Mouse (Mus musculus): ENCODE measurements around the gene Trim13.
"Not testable (repeated sequence)": the region's sequence is repeated elsewhere in the genome, so short reads cannot be mapped to it uniquely, and the experiment has no call there.

The Trim13 gene

DNA sequence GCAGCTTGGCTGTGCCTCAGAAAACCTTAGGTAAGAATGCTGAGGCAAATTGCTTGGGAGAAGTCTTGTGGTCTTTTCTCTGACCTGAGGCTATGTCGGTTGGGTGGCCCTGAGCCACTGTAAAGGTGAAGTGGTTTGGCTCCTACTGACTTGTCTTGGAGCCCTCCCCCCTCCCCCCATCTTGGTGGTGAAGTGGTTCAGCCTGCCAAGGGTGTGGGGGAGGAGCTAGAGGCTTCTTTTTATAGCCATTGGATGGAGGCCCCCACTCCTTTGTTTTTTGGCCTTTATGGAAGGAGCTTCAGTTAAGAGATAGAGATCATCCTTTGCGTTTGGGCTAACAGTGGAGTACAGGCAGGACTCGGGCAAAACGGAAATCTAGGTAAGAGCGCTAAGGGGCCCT, at the start of gene Trim13:
Gene Trim13, plus strand, starts transcription at position 280 of the 400 bp plus-strand sequence.
- no peak for DNase-seq (ENCODE audit: low read depth, low spot score)

DNA sequence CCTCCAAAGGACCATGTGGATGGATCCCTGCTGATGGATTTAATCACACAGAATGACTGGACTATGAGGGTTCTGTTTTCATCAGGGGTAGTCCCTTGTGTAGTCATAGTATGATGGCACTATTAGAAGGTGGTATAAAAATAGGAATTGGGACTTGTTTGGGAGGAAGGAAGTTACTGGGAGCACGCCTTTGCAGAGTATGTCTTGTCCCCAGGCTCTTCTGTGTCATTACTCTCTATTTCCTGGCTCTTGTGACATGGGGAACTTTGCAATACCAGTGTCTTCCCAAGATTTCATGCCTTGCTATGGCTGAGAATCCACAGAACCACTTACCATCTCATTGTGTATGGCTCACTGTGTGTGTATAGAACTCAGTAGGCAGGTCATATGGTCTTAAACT, 49.4 kb upstream of the Trim13 start:
- no peak for DNase-seq (ENCODE audit: low read depth, low spot score)

DNA sequence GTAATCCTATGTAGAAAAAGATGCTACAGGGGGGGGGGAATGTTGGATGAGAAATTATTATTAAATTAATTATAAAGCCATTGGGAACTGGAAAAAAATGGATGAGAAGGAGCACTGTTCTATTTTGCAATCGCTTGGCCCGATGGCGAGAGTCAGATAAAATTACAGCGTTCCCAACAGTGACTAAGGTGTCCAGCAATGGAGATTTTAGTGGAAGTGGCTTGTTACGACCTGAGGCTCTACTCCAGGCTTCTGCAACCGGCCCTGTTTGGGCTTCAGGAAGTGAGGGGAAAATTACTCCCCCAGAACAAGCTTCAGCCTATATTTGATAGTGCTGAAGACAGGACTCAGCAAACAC, 42.1 kb upstream of the Trim13 start:
- no peak for DNase-seq (ENCODE audit: low read depth, low spot score)

DNA sequence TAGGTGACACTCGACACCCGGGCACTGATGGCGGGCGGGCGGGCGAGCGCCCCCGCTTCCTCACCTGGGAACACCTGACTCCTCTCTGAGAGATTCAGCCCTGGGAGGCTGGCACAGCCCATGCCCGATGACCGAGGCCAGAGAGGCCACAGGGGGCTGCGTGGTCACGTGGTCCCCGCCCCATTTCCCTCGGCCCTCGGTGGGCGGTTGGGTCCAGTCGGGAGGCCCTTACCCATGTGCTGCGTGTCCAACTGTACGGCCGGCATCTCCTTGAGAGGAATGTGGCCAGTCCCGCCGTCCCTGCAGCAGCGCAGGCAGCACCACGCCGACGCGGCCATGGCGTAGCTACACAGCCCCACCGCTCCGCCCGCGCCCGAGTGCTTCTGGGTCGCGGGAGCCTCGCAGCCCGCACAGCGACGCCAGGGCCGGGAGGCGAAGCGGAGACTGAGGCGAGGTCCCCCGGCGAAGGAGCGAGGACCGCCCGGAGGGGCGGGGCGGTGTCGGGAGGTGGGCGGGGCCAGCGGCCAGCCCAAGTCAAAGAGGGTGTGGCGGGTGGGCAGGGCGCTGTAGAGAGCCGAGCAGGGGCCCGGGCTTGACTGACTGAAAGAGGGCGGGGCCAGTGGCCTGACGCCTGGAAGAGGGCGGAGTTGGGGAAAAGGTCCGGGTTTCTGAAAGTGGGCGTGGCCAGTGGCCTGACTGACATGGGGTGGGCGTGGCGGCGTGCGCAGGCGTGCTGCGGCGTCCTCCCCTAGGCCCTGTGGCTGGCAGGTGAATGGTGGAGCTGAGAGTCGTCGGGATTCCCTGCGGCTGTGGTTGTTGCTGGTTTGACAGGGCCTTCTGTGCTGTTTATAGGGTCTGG, 41.5 kb upstream of the Trim13 start, which contains the start of gene Spryd7:
Gene Spryd7, minus strand, starts transcription at position 598 of the 859 bp plus-strand sequence.
- DNase-seq (ENCODE audit: low read depth, low spot score) = peak; percentile 99

DNA sequence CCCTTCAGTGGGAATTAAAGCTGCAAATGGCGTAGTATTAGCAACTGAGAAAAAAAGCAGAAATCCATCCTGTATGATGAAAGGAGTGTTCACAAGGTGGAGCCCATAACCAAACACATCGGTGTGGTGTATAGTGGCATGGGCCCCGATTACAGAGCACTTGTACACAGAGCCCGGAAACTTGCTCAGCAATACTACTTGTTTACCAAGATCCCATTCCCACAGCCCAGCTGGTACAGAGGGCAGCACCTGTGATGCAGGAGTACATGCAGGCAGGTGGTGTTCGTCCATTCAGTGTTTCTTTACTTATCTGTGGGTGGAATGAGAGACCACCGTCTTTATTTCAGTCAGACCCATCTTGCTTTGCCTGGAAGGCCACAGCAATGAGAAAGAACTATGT, 39.1 kb upstream of the Trim13 start:
- no peak for DNase-seq (ENCODE audit: low read depth, low spot score)

DNA sequence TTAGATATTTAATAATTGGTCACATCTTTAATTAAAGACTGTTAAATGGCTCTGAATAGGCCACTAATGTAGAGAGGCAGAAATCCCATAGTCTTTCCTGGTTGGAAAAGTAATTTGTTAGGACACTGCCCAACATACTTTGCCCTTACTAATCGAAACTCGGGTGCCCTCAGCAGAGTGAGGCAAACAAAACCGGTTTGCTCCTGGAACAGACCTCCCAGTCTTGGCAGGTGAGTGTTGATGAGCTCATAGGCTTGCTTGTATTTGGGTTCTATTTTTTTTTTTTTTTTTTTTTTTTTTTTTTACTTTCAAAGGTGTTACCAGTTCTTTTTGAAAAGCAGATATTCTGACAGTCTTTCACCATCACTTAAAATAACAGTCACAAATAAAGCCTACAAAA, 38.2 kb upstream of the Trim13 start:
- DNase-seq (ENCODE audit: low read depth, low spot score) = no peak

DNA sequence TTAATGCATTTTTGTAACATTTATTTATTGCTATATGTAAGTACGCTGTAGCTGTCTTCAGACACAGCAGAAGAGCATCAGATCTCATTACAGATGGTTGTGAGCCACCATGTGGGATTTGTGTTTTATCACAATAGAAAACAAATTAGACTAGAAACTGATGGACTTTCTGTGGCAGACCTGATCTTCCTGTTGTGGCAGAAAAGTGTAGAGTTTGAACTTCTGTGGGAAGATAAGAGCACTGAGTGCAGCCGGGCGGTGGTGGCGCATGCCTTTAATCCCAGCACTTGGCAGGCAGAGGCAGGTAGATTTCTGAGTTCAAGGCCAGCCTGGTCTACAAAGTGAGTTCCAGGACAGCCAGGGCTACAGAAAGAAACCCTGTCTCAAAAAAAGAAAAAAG, 31.8 kb upstream of the Trim13 start:
- DNase-seq (ENCODE audit: low read depth, low spot score) = not testable (repeated sequence)

DNA sequence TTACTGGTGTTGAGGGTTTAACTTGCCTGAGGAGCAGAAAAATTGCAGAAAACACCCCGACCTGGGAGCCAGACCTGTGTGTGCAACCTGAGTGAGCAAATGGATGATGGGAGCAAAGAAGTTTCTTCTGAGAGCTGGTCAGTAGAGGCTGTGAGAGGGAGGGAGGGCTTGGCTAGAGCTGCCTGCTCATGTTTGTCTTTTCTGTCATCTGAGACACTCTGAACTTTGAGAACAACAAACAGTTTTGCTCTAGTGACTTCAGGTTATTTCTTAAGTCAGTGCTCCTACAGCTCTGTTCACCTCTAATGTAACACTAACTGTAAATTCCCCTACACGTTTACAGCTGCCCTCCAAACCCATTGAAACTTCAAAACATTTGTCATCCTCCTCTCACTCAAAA, 28.7 kb upstream of the Trim13 start:
- DNase-seq (ENCODE audit: low read depth, low spot score) = no peak

DNA sequence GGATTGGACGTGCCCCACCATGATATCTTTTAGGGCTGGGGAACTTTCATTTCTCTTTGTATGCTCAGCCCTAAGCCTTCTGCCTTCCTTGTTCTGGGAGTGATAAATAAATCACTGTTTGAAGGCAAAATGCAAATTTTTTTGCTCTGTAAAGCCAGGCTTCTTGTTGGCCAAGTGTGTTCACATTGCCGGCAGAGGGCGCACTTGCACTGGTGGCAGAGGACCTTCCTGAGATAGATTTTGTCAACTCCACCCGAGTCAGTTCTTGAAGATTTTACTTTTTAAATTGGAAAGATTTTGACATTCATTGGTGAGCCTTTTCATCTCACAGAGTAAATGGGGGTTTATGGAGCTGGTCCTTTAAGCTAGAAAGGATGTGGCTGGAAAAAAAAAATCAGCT, 26.7 kb upstream of the Trim13 start:
- DNase-seq (ENCODE audit: low read depth, low spot score) = peak; percentile 85

DNA sequence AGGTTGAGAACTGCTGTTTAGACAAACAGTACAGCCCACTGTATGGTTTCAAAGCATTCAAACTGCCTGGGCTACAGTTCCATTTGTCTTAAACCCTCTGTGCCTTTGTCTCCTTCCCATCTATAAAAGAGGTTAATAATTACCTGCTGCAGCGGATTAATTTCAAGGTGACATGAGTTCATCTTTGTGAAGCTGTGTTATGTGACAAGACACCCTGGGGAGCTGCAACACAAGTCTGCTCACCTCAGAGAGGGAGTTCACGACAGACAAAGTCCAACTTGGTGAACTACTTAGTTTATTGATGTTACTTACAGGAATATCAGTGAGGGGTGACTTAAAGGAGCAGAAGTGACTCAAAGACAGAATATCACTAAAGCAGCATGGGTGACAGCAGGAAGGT, 25.9 kb upstream of the Trim13 start:
- DNase-seq (ENCODE audit: low read depth, low spot score) = no peak

DNA sequence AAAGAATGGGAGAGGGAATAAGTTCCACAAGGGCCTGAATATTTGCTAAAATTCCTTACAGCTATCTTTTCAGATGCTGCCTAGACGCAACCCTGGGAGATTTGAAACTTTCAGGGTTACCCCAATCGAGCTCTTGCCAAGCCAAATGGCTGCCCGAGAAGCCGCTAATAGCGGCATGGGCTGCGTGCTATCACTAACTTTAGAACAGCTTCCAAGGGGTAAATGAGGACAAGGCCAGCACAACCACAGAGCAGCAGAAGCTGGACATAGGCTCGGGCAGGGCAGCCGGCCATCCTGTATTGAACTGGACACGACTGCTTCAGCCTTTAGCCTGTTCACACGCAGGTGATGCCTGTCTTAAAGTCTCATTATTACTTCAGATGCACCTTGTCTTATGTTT, 23.0 kb upstream of the Trim13 start:
- no peak for DNase-seq (ENCODE audit: low read depth, low spot score)

DNA sequence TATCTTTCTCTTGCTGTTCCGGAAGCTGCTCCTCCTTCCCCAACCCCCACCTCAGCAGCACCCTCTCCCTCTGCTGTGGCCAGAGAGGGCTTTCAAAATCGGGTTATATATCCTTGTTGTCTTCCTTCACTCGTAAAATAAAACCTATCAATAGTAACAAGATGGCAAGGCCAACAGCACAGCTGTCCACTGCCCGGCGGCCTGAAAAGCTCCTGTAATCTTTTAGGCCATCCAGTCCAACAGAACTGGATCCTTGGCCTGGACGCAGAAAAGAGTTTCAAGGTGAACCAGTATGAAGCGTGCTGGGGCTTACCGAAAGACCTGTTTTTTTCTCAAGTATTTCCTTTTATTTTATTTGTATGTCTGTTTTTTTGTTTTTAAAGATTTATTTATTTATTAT, 22.1 kb upstream of the Trim13 start:
- DNase-seq (ENCODE audit: low read depth, low spot score) = no peak

DNA sequence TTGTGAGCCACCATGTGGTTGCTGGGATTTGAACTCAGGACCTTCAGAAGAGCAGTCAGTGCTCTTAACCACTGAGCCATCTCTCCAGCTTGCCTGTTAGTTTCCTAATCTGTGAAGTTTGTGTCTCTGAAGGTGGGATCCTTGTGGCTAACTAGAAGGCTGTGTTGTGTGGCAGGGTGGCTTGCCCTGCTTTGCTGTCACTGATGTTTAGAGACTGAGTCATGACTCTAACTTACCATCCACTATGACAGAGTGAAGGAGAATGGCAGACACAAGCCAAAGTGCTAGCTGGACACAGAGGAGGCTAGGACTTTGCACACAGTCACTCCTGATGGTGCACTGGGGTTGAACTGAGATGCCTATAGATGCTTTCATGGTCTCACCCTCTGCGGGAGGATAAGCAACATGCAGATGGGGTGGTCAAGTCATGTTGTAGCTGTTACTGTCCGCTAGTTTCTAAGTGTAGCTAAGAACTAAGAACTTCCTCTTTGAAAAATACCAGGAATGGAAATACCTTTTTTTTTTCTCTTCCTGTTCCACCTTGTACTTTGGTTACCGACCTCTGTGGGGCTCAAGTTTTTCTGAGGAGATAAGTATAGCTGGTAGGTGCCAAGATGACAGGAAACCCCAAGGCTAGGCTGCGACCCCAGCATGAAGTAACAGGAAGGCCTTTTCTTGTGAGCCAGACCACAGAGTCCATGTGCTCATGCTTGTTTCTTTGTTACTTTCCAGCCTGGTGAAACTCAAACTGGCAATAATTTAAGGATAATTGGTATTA, 8.6 kb upstream of the Trim13 start:
- DNase-seq (ENCODE audit: low read depth, low spot score) = no peak

DNA sequence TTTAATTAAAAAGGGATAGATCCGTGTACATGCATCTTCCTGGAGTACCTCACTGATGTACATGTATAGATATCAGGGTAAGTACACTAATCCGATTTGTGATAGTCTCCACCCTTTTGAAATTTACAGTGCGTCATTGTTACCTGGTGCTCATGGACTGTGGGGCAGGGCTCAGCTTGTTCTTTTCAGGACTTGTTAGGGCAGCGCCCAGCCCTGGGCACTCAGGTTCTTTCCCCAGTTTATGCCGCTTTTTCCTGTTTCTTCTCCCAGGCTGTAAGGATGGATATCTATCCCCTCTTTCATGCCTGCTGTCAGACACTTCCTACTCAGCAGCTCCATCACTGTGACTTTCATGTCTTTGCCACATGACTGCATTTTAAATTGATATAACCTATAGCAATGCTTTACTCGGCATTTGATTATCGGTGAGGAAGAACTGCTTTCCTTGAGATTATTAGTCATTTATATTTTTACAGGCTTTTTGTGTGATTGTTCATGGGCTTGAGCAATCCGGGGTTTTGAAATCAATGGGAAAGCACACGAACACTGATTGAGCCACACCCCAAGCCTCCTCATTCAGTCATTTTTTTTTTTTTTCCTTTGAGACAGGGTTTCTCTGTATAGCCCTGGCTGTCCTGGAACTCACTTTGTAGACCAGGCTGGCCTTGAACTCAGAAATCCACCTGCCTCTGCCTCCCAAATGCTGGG, 1.2 kb upstream of the Trim13 start:
- no peak for DNase-seq (ENCODE audit: low read depth, low spot score)

DNA sequence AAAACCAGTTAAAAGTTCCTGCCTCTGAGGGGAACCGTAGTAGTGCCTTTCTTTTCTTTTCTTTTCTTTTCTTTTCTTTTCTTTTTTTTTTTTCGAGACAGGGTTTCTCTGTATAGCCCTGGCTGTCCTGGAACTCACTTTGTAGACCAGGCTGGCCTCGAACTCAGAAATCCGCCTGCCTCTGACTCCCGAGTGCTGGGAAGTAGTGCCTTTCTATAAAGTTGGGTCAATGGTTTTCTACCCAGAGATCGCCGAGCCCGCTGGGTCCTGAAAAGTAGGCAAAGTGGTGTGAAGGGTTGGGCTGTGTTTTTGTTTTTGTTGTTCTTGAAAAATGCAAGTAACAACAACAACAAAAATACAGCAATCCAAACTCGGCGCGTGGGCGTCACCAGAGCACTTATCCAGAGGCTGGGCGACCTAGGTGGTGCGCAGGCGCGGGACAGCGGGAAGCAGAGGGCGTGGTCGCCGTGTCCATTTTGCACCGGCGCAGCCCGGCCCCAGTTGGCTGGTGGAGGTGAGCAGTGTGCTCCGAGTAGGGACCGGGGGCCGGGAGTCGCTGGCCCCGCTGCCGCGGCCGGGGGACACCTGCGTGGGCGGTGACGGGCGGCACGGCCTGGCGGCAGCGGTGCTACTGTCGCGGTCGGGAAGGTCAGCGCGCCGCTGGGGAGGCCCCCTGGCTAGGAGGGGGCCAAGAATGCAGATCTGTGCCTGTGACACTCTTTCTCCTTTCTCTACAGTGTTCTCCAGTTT, 1.2 kb downstream of the Trim13 start:
- DNase-seq (ENCODE audit: low read depth, low spot score) = peak; percentile 90

DNA sequence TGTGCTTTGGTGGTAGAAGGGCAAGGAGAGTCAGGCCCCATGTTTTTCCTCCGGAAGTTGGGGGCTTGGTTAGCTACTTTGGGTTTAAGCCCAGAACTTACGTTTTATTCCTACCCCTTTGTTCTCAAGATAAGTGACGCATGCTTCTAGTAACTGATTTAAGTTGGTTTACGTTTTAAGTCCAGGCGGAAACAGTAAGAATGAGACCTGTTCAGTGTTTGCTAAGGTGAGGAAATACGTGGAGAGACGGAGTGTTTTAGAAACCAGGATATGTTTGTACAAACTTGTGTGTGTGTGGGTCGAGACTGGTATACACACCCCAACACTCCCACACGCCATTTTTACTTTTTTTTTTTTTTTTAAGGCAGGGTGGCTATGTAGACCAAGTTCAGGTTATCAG, 3.3 kb downstream of the Trim13 start:
- DNase-seq (ENCODE audit: low read depth, low spot score) = no peak

DNA sequence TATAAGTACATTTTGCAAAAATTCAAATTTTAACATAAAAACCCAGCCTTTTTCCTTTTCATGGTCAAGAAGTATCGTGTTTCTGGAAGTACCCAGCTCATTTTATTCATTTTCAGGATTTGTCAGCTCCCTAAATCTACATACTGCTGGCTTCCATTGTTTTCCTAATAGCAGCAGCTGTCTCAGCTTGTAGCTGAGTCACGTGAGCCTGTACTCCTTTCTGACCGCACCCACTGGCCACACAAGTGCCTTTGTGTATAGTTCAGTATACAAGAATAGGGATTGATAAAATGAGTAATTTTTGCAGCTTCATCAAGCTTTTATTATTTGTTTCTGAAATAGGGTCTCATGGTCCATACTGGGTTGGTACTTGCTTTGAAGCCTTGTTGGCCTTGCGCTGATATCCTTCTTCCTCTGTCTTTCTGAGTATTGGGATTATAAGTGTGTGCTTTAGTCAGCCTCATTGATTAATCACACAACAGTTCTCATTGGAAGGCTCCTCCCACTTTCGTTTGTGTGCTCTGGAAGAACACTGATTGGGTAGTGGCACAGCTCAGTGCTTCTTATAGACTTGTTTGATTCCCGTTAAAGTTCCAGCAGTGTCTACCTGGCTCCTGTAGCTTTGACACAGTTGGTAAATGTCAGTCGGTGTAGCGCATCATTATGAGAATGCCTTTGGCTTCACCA, 5.2 kb downstream of the Trim13 start:
- no peak for DNase-seq (ENCODE audit: low read depth, low spot score)

DNA sequence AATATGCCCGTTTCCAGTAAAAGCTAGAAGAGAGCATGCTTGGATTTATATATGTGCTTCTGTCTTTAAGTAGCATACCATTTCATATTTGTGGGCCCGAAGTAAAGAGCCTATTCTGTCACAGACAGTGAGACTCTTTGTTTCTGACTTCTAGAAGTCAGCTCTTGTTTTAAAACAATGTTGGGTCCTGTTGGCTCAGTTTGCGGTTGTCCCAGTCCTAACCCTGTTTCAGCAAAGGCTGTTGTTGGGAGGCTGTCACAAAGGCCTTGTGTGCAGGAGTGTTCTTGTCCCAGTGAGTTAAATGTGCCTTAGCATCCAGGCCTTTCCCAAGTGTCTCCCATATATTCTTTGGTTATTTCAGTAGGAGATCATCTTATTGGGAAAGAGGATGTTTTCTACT, 6.0 kb downstream of the Trim13 start:
- DNase-seq (ENCODE audit: low read depth, low spot score) = no peak

DNA sequence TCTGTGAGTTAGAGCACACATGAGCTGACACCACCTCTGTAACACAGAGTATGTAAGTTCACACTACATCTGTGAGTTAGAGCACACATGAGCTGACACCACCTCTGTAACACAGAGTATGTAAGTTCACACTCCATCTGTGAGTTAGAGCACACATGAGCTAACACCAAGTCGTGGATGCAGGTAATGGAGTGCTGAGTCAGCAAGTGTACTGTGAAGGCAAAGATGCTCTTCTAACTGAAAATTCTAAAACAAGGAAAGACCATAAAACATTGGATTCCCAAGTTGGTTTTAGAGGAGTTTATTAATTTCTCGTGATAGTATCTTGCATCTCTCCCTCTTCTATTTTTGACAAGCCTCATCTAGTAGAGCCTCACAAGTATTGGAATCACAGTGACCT, 8.0 kb downstream of the Trim13 start:
- DNase-seq (ENCODE audit: low read depth, low spot score) = not testable (repeated sequence)

DNA sequence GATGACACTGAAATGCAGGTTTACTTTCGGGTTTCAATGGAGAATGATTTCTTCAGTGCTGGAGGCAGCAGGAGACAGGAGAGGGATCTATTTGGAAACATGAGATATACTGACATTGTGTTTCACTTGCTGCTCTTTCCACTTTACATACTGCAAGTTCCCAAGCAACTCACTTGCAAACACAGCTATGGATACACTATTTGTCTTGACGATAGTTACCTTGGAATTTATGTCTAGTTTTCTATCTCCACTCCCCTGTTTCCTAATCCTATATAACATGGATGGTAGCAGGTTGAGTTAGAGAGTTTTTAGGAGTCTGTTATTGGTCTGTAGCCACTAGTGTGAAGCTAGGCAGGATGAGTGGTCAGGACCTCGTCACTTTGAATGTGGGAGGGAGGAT, 9.1 kb downstream of the Trim13 start, which contains the start of gene Kcnrg:
Gene Kcnrg, plus strand, starts transcription at position 301 of the 400 bp plus-strand sequence.
- no peak for DNase-seq (ENCODE audit: low read depth, low spot score)

DNA sequence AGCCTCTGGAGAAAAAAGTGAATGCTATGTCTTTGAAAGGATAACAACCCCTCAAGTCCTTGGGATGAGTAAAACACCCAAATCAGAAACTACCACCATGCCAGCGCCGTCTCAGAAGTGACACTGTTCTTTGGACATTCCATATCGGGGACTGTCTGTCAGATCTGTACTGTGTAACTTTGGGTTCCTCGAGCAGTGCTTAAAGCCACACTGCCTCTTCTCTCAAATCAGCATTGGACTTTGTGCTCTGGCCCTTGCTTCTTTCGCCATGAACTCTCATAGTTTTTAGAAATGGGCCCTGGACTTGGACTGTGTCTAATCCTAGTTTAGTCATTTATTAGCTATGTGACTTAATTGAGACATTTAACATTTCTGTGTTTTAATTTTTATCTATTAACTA, 13.7 kb downstream of the Trim13 start:
- no peak for DNase-seq (ENCODE audit: low read depth, low spot score)

Data from mesoderm, embryonic 11.5 days (tissue).